Mouse (Mus musculus) erythroblast, adult 5-6 weeks (primary cell): ENCODE measurements around the gene Gabrp. TPM values are rescaled to one million over a fixed set of nuclear protein-coding genes. Genes with fewer than 3 reads are reported as not detected.

Experiments
- ATAC-seq: replicated peaks from 2 replicates; pipeline ENCODE4 v1.8.0; 2016; ENCODE audit warnings: moderate number of reproducible peaks, mild to moderate bottlenecking, moderate TSS enrichment, inconsistent platforms; ENCODE audit not compliant: poor library complexity, low FRiP score, severe bottlenecking
- total RNA-seq, 2 experiments: library from RNA; stranded (forward) in 1 of 2; stranded (reverse) in 1 of 2; fragments of 150-400 nt in 1 of 2; fragments of 200-764, 138-1000 nt in 1 of 2; gene quantifications; 2 replicates each; pipeline versions ENCODE4 v1.2.3 to v1.2.4; 2015 to 2017; ENCODE audit warnings: low replicate concordance in 2 of 2

The Gabrp gene
- total RNA-seq, 2 experiments from 2014 or later = not detected

DNA sequence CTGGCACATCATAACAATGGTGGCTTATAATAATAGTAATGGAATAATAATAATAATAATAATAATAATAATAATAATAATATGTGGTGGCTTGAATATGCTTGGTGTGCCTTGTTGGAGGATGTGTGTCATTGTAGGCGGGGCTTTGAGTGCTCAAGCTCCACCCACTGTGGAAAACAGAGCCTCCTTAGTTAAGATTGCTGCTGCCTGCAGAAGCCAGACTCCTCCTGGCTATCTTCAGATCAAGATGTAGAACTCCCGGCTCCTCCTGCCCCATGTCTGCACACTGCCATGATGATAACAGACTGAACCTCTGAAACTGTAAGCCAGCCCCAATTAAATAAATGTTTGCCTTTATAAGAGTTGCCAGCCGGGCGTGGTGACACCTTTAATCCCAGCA lies 44.2 kb downstream of the Gabrp start:
- no peak for ATAC-seq

DNA sequence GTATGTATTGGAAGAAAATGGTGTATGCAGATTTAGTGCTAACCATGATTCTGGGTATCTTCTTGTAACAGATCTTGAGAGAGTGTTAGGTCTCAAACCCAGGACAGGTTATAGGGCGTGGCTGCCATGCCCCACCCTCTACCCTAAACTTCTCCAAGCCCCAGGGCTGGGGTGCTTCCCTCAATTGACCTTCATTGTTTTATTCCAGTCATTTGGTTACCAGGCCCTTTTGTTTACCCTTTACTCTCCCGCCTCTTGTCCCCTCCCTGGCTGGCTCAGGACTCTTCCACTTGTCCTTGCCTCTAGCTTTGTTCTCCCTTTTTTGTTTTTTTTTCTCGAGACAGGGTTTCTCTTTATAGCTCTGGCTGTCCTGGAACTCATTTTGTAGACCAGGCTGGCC lies 45.2 kb downstream of the Gabrp start:
- ATAC-seq = no peak

DNA sequence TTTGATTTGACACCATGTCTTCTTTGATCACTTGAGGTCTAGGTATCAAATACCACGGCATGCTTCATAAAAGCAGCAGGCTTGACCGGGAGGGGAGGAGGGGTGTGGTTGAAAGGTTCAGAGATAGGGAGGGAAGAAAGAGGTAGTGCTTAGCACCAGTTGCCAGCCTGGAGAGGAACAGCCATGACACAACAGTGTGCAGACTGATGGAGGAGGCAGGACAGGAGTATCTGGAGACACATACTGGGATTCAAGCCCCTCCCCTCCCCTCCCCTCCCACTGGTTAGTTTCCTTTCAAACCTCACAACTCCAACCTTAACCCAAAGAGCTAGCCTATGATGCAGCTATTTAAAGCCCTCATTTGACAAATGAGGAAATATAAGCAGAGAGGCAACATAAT lies 49.2 kb downstream of the Gabrp start:
- no peak for ATAC-seq

DNA sequence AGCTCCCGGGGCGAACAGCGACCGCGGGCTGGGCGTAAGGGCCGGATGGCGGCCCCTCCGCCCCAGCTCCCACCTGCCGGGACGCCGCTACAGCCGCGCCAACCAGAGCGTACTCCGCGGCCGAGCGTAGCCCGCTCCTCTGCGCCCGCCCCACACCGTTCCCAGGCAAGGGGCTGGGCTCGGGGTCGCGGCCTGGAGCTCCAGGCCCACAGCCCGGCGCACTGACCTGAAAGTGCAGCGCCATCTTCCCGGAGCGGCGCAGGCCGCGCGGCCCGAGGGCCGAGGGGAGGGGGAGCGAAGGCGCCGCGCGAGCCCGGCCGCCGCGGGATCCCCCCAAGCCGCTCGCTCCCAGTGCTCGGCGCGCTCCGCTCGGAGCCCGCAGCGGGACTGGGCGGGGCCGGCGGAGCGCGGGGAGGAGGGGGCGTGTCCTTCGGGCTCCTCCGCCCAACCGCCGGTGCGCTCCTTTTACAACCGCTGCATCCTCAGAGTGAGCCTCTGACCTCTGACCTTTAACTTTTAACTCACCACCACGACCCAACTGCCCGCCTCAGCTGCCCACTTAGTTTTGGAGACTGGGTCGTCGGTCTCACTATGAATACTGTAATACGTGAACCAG lies 65.3 kb downstream of the Gabrp start, which contains the start of gene Ranbp17:
Ranbp17 (minus strand) TSS at position 371 of the 616 bp plus-strand sequence.
- ATAC-seq = peak; percentile 74

DNA sequence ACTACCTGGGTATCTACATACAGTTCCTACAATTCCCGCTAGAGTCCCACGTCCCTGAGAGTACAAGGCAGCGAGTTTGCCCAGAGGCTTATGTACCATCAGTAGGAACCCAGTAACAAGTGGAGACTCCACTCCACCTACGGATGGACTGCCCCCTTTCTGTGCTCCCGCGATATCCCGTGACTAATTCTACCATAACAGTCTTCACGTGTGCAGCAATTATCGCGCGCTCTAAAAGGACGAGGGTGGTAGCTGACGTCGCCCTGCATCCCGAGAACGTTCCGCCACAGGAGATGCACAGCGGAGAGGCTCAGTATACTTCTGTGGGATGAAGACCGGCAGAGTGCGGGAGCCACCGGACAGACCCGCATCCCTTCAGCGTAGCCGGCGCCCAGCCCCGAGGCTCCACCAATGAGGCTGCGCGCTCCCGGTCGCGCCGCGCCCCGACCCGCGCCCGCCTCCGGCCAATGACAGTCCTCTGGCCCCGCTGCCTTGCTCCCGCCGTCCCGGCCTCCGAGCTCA lies 65.8 kb downstream of the Gabrp start:
- peak; percentile 81 for ATAC-seq

DNA sequence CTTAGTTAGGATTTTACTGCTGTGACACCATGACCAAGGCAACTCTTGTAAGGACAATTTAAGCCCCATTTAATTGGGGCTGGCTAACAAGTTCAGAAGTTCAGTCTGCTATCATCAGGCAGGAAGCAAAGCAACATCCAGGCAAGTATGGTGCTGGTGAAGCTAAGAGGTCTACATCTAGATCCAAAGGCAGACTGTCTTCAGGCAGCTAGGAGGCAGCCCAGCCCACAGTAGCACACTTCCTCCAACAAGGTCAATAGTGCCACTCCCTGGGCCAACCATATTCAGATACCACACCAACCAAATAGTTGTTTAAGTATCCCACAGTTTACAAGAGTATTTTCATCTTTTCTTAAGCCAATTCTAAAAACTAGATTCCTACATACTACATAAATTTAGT lies 69.4 kb downstream of the Gabrp start:
- no peak for ATAC-seq

Other genes with a start within 250 kb of the Gabrp start
- 7.1 TPM in 1 of 2 replicates, not detected in the other for gene Ranbp17, start 65.2 kb downstream of the Gabrp start, total RNA-seq (2015; ENCODE audit: low replicate concordance)
- gene Ranbp17, start 65.2 kb downstream of the Gabrp start, total RNA-seq (2017; ENCODE audit: low replicate concordance) = 1.5 and 2.4 TPM in 2 replicates
- not detected in 2 replicates for gene D130052B06Rik, start 20.3 kb upstream of the Gabrp start, total RNA-seq (2015; ENCODE audit: low replicate concordance)
- not detected in 2 replicates for gene D130052B06Rik, start 20.3 kb upstream of the Gabrp start, total RNA-seq (2017; ENCODE audit: low replicate concordance)